Mouse (Mus musculus): ENCODE data around the gene Cma2.
"Not testable (repeated sequence)": the region's sequence is repeated elsewhere in the genome, so short reads cannot be mapped to it uniquely, and the experiment has no call there.

Cma2 gene

GRCm38 (mm10) chr14:56021305-56021704, 70.5 kb downstream of the Cma2 start:
- in situ Hi-C loops (cut with MboI; ENCODE audit: low sequenced_read_pairs), result not testable (repeated sequence)
